Mouse (Mus musculus): ENCODE data around the gene Tmem123.

- TF ChIP-seq CTCF (IDR thresholded peaks at IDR 0.05; ENCODE audit: low read depth) (no peak), EP300 (IDR thresholded peaks at IDR 0.05; ENCODE audit: low read depth) (no peak)
Observed at GRCm38 (mm10) chr9:7780250-7781150, 16.7 kb downstream of the Tmem123 start.

All from heart, postnatal 0 days (tissue).